Mouse (Mus musculus) limb, embryonic 11.5 days (tissue): ENCODE results near the gene Adad1. TPM values are rescaled to one million over a fixed set of nuclear protein-coding genes. Genes with fewer than 3 reads are reported as not detected.

Experiments
- ATAC-seq: fragments of 200-750 bp; cut with Nextera tagmentation; 2 replicates; pipeline ENCODE4 v1.8.0; 2017; ENCODE audit warnings: low read depth; ENCODE audit not compliant: insufficient number of reproducible peaks, low FRiP score, low TSS enrichment
- DNase-seq: peaks from one replicate; pipeline ENCODE4 v3.0.0-alpha.2; 2015; ENCODE audit warnings: low spot score
- H3K27ac ChIP-seq: fragments of 300-500 bp; sonication (generic); replicated peaks from 2 replicates; pipeline ENCODE4 v1.5.1; 2014; ENCODE audit warnings: low read depth, mild to moderate bottlenecking, low read length
- H3K27me3 ChIP-seq: fragments of 300-500 bp; sonication (generic); 2 replicates; pipeline ENCODE4 v1.6.1; 2014; ENCODE audit warnings: mild to moderate bottlenecking, low read length, mixed read lengths; ENCODE audit not compliant: control insufficient read depth, insufficient read depth
- H3K36me3 ChIP-seq: fragments of 300-500 bp; sonication (generic); 2 replicates; pipeline ENCODE4 v1.6.1; 2014; ENCODE audit warnings: mild to moderate bottlenecking, low read length, moderate library complexity, mixed read lengths; ENCODE audit not compliant: control insufficient read depth, insufficient read depth
- H3K4me1 ChIP-seq: fragments of 300-500 bp; sonication (generic); 2 replicates; pipeline ENCODE4 v1.6.1; 2014; ENCODE audit warnings: low read length, mixed read lengths; ENCODE audit not compliant: control insufficient read depth, insufficient read depth
- H3K4me2 ChIP-seq: fragments of 300-500 bp; sonication (generic); 2 replicates; pipeline ENCODE4 v1.6.1; 2014; ENCODE audit warnings: low read depth, mild to moderate bottlenecking, moderate library complexity; ENCODE audit not compliant: severe bottlenecking
- H3K4me3 ChIP-seq: fragments of 300-500 bp; sonication (generic); 2 replicates; pipeline ENCODE4 v1.5.1; 2014; ENCODE audit warnings: low read depth, low read length
- H3K9ac ChIP-seq: fragments of 300-500 bp; sonication (generic); 2 replicates; pipeline ENCODE4 v1.6.1; 2014; ENCODE audit warnings: mild to moderate bottlenecking, low read length
- H3K9me3 ChIP-seq: fragments of 300-500 bp; sonication (generic); 2 replicates; pipeline ENCODE4 v1.6.1; 2016; ENCODE audit warnings: low read length; ENCODE audit not compliant: control insufficient read depth
- WGBS: fragments of 180-500 bp; shearing (Covaris S2); extraction: QIAGEN DNeasy Blood & Tissue Kit; methylation state at CpG from one replicate; pipeline ENCODE4 v1.1.7; 2014; 5-methylcytosine and 5-hydroxymethylcytosine counted together
- polyA plus RNA-seq: library from polyadenylated mRNA; unstranded; fragments of >200 nt; fragmentation: Nextera tagmentation; extraction: Ambion mirVana; gene quantifications from 2 replicates; pipeline ENCODE4 v1.2.1, GENCODE M21; 2014

The Adad1 gene
- polyA plus RNA-seq, 1 experiment from 2014 or later: 0.67 TPM

DNA sequence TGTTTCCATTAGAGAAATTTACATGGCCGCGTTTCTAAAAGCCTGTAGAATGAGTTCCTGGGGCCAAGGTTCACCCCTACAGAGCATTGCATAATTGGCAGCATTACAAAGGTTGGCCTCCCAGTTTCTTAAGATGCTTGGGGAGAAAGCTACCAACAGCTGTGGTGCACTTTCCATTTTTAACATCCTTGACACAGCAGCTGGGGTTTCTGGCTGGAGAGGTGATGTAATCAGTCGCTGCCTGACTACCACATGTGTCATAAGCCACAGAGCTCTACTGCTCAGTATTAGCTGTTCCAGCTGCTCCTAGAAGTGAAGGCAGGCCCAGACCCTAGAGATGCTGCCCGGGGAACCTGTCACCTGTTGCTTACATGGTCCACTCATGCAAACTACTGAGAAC is 64.9 kb downstream of the Adad1 start:
- Histone ChIP-seq H3K36me3 (no peaks in the 10 kb centered on the region), H3K4me1 (no peaks in the 10 kb centered on the region), H3K27ac (no peak overlapping the region), H3K27me3 (no peaks in the 10 kb centered on the region), H3K4me2 (no peak overlapping the region), H3K9me3 (no peaks in the 10 kb centered on the region), H3K4me3 (no peak overlapping the region), H3K9ac (no peak overlapping the region)
- 56% methylated on average over 4 of the region's 4 CpGs for WGBS
- peak; percentile 24 for DNase-seq
- ATAC-seq: peak; percentile 78

DNA sequence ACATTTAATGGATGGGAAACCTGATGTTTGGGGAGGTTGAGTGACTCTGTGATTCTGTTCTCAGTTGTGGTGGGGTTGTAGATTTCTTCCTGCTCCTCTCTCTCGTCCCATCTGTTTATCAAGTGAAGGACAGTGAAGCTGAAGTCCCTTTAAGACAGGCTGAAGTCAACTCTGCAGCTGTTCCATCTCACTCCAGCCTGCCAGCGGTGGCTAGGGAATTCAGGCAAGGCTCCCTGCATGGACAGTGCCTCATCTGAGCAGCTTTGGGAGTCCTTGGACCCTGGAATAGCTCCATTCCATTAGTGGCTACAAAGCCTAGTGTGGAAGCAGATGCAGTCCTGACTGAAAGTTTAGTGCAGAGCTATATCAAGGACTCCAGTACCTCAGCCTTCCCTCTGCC is 65.7 kb downstream of the Adad1 start:
- no peaks in the 10 kb centered on the region for H3K9me3 ChIP-seq
- no peaks in the 10 kb centered on the region for H3K4me1 ChIP-seq
- H3K4me2 ChIP-seq: no peak overlapping the region
- ATAC-seq: no peak
- no peak overlapping the region for H3K9ac ChIP-seq
- no peak for DNase-seq
- no peak overlapping the region for H3K27ac ChIP-seq
- no peak overlapping the region for H3K4me3 ChIP-seq
- 61% methylated on average over 2 of the region's 2 CpGs for WGBS
- H3K27me3 ChIP-seq: no peaks in the 10 kb centered on the region
- no peaks in the 10 kb centered on the region for H3K36me3 ChIP-seq

DNA sequence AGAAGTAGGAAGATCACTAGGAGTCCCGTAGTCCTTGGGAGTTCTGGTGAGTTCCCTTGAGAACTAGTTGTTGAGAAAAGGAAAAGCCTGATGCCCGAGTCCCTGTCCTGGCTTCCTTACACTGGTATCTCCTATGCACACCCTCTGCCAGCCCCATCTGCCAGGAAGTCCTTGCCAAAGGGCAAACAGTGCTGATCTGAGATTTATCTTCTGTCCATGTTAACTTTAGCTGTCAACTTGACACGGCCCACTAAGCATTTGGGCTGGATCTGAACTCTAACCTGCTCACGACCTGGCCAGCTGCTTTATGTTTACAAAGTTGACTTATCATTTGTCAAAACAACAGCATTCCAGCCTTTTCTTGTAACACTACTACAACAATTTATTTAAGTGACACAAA is 73.9 kb downstream of the Adad1 start:
- H3K4me2 ChIP-seq: no peak overlapping the region
- no peaks in the 10 kb centered on the region for H3K9me3 ChIP-seq
- H3K27me3 ChIP-seq: no peaks in the 10 kb centered on the region
- no peaks in the 10 kb centered on the region for H3K36me3 ChIP-seq
- WGBS: 71% methylated on average over 4 of the region's 4 CpGs
- no peak for DNase-seq
- H3K4me1 ChIP-seq: no peaks in the 10 kb centered on the region
- H3K9ac ChIP-seq: no peak overlapping the region
- ATAC-seq: no peak
- no peak overlapping the region for H3K4me3 ChIP-seq
- H3K27ac ChIP-seq: no peak overlapping the region

DNA sequence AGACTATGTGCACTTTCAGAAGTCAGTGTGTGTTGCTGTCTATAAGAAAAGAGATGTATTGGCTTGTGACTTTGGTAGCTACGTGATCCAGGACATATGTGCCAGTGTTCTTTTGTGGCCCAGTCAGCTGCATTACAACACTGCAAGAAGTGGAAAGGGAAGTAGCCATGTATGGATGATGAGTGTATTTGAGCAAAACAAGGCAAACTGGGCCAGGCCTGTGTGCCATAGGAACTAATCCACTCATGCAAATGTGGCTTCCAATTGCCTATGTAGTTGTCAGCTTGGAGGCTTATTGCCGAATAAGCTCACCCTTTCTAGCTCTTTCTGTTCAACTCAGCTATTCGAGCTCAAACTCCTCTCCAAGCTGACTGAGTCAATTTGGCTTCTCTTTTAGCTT is 75.9 kb downstream of the Adad1 start:
- Histone ChIP-seq H3K36me3 (no peaks in the 10 kb centered on the region), H3K4me3 (no peak overlapping the region), H3K27me3 (no peaks in the 10 kb centered on the region), H3K4me1 (no peaks in the 10 kb centered on the region), H3K9ac (no peak overlapping the region), H3K4me2 (no peak overlapping the region), H3K27ac (no peak overlapping the region), H3K9me3 (no peaks in the 10 kb centered on the region)
- ATAC-seq: no peak
- WGBS: 81% methylated on average over 3 of the region's 3 CpGs
- no peak for DNase-seq

DNA sequence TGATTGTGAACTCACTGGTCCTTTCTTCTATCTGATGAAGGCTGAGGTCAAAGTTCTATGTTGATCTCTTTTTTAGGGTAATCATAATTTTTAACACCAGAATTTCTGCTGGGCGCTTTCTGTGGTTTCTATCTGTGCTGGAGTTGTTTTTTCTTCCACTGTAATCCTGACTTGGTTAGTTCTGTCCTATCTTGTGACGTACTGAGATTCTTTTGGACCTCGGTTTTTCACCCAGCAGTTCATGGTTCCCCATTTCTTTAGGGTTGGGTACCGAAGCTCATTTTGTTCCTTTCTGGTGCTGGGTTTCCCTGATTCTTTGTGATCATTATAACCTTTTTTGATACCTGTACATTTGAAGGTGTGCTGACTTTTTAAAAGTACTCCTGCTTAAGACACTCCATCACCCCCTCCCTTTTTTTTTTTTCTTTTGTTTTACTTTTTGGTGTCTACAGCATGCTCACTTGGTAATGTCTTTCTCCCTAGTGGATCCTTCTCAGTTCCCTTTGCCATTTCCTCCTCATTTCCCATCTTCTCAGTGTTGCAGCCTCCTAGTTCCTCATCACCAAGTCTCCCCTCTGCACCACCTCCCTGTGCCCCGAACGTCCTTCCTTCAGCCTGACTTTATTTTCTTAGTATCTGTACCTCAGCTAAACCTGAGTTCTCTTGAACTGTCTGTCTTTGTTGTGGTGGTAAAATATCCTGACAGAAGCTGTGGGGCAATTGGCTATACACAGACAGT is 77.0 kb downstream of the Adad1 start:
- H3K9ac ChIP-seq: no peak overlapping the region

DNA sequence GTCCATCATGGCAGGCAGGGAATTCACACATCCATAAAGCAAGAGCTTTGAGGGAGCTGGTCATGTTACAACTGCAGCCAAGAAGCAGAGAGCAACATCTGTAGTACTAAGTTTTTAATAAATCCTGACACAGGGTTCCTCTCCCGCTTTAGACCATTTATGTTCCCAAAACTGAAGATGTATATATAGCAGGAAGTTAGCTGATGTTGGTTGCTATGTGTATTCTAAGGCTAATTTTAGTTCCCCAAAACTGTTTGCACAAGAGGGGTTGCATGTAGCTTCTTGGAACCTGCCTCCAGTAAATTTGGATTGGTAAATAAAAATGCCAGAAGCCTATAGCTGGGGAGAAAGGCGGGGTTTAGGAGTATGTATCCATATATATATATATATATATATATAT is 78.5 kb downstream of the Adad1 start:
- no peaks in the 10 kb centered on the region for H3K4me1 ChIP-seq
- 95% methylated on average over 2 of the region's 2 CpGs for WGBS

More for the DNA sequence above, 77.0 kb downstream of the Adad1 start:
- Histone ChIP-seq H3K4me1 (no peaks in the 10 kb centered on the region), H3K27ac (no peak overlapping the region), H3K4me2 (no peak overlapping the region), H3K9me3 (no peaks in the 10 kb centered on the region), H3K4me3 (no peak overlapping the region), H3K36me3 (no peaks in the 10 kb centered on the region), H3K27me3 (no peaks in the 10 kb centered on the region)
- WGBS: 93% methylated on average over 6 of the region's 6 CpGs
- ATAC-seq (no peak), DNase-seq (no peak)

DNA sequence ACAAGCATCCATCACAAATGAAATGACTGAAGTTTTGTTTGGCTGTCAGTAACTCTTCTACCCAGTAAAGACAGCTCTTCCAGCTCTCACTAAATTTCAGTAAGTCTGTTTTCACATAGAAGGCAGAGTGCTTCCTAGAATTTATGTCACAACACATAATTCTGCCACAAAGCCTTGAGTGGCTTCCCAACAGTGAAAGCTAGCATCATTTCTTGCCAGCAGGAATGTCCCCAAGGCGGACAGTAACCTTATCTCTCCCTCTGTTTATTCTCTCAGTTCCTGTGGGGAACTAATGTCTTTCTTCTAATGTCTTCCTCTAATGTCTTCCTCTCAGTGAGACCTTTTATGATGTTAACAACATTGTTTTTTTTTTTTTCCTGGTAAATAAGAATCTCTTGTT is 81.7 kb downstream of the Adad1 start:
- Histone ChIP-seq H3K27ac (no peak overlapping the region), H3K27me3 (no peaks in the 10 kb centered on the region), H3K4me1 (no peaks in the 10 kb centered on the region), H3K4me3 (no peak overlapping the region), H3K9ac (no peak overlapping the region), H3K9me3 (no peaks in the 10 kb centered on the region), H3K36me3 (no peaks in the 10 kb centered on the region), H3K4me2 (no peak overlapping the region)
- DNase-seq (no peak), ATAC-seq (no peak)
- WGBS: 45% methylated on average over 1 of the region's 1 CpGs

More for the DNA sequence above, 78.5 kb downstream of the Adad1 start:
- Histone ChIP-seq H3K9me3 (no peaks in the 10 kb centered on the region), H3K4me3 (no peak overlapping the region), H3K4me2 (no peak overlapping the region), H3K9ac (no peak overlapping the region), H3K27ac (no peak overlapping the region), H3K36me3 (no peaks in the 10 kb centered on the region), H3K27me3 (no peaks in the 10 kb centered on the region)
- no peak for ATAC-seq
- DNase-seq: no peak

DNA sequence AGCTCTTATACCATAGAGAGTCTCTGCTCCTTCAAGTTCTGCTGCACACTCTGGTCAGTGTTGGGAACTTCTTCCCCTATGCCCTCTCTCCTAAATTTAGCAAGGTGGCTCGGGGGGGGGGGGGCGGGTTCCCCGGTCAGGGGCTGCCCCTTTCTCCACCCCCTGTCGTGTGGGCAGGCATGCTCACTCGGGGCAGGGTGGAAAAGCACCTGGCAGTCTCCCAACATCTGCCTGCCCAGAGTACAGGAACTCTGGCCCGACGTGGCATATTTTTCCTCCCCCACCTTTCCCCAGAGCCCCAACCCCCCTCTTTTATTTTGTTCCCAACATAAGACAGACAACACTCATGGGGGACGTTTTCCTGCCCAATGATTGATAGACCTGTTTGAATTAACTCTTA is 83.1 kb downstream of the Adad1 start:
- DNase-seq (no peak), ATAC-seq (no peak)
- no peak overlapping the region for H3K9ac ChIP-seq
- 45% methylated on average over 8 of the region's 8 CpGs for WGBS
- no peak overlapping the region for H3K27ac ChIP-seq
- H3K36me3 ChIP-seq: no peaks in the 10 kb centered on the region
- H3K4me2 ChIP-seq: no peak overlapping the region
- H3K4me3 ChIP-seq: no peak overlapping the region
- H3K4me1 ChIP-seq: no peaks in the 10 kb centered on the region
- no peaks in the 10 kb centered on the region for H3K27me3 ChIP-seq
- no peaks in the 10 kb centered on the region for H3K9me3 ChIP-seq

DNA sequence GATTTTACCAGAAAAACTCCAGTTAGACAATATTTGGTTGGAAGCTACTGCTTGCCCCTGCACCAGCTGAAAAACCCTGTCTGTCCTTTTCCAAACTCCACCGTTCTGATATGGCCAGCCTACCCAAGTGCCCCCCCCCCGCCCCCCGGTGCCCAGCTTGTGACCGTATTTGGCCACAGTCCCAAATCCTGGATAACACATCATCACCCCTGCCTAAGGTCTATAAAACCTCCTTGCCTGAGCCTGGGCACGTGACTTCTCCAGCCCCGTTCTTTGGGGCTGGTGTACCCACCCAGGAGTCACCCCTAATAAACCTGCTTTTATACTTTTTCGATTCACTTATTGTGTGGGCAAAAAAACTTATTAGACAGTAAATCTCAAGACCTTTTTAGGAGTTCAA is 83.5 kb downstream of the Adad1 start:
- 76% methylated on average over 7 of the region's 7 CpGs for WGBS
- Histone ChIP-seq H3K4me2 (no peak overlapping the region), H3K36me3 (no peaks in the 10 kb centered on the region), H3K9ac (no peak overlapping the region), H3K4me3 (no peak overlapping the region), H3K9me3 (no peaks in the 10 kb centered on the region), H3K27me3 (no peaks in the 10 kb centered on the region), H3K4me1 (no peaks in the 10 kb centered on the region), H3K27ac (no peak overlapping the region)
- ATAC-seq: no peak
- DNase-seq: no peak
